Mouse (Mus musculus) layer of hippocampus, postnatal 10 days (tissue): ENCODE data around the gene Cuedc1. TPM values are rescaled to one million over a fixed set of nuclear protein-coding genes. Genes with fewer than 3 reads are reported as not detected.

Experiments used
- DNase-seq, 2 experiments: peaks; one replicate each; pipeline ENCODE4 v3.0.0; 2021; ENCODE audit warnings: low spot score in 2 of 2
- total RNA-seq, 2 experiments: library from RNA; stranded (reverse); gene quantifications; 2 replicates each; pipeline ENCODE4 v1.2.3; 2021

Gene Cuedc1
- total RNA-seq, 2 experiments from 2014 or later = 42.0 to 45.7 TPM

DNA sequence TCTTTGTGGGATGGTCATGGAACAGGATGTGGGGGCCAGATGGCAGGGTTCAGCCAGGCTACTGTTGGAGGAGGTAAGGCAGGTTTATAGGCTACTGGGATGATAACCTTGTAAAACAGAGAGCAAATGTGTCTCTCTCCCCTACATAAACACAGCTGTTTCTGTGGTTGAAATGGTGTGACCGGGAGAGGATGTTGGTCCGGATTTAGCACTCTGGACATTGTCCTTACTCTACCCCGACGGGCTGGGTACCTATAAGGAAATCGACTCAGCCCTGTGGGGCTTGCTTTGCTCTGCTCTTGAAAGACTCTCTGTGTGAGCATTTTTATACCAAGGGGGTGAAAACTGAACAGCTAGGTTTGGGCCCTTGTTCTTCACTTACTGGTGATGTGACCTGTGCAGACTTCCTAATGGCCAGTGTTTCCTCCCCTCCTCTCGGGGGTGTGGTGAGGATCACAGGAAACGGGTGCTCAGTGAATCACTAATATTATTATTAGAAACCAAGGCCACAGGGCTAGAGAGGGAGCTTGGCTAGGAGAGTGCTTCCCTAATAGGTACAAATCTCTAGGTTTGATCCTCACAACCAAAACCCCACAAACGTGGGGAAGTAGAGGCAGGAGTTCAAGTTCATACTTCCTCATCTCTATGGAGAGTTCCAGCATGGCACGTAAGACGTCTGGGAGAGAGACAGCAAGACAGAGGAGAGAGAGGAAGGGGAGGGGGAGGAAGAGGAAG is 19.7 kb downstream of the Cuedc1 start:
- DNase-seq = no peak

DNA sequence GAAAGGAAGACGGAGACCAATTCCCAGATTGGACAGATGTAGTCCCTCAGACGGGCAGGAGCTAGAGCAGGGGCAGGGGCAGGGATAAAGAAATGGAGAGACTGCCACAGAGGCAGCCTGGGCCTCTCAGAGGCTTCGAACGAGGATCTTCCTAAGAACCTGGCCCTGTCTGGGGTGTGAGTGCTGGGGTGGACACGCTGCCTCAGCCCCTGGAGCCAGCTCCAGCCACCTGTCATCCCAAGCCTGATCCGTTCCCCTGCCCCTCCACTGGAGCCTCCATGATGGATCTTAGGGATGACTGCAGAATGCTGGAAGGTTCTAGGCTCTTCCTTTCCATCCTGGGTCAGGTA is 20.2 kb downstream of the Cuedc1 start:
- no peak for DNase-seq

DNA sequence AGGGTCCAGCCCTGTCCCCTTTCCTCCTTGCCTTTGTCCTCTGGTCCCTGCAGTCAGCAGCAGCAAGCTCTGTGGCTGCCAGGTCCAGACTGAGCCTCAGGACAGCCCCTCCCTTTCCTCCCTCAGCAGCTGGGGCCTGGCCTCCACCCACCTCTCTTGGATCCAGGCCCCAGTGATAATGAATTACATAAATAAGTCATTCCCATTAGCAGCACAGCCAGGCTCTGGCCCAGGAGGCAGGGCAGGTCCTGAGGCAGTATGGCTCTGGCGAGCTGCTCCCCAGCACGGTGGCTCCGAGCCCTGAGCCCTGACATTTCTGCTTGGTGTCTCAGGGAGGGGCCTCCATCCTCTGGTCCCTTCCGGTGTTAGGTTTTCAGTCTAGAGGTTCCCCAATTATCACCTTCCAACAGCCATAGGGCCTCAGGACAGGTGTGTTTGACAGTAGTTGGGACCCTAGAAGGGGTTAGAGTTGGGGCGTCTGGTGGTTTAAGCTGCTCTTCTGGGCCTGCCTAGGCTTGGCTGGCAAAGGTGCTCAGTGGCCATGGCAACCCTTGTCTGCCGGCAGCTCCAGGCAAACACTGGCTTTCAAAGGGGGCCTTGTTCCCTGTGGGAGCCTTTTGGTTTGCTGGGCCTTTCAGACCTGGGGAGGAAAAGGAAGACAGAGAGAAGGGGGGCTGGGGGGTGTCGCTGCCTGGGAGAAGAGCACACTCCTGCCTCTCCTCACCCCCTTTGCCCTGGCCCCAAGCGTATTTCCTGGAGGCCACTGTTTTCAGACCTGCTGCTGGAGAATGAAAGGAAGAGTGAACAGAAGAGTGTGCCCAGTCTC is 21.2 kb downstream of the Cuedc1 start:
- DNase-seq = peak; percentile 66 to 75

DNA sequence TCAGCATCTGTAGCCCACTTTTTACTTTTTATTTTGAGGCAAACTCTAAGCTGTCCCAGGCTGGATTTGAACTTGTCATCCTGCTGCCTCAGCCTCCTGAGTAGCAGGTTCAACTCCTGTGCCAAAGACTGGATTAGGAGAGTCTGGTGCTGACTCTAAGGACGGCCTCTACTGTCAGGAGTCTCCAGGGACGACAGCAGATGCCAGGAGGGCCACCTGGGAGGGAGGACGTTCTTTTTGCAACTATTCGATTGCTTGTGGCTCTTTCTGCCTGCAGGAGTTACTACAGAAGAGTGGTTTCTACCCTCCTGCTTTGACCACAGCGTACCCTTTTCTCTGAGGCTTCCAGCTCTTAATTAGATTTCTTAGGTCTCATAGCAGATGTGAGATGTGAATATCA is 24.7 kb downstream of the Cuedc1 start:
- no peak for DNase-seq

DNA sequence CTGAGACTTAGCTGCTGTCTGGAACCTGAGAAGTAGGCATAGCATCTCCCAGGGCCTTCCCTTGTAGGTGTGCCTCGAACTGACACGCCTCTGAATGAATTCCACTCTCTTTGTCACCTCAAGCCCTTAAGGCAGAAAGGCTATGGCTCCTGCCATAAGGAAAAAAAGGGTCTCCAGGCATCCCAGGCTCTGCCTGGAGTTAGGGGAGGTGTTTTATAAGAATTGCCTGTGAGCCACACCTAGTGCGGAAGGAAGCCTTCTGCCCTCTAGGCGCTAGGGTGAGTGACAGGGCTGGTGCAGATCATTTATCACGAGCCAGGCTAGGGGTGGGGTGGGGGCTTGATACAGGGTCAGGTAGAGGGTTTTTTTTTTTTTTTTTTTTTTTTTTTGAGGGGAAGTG is 25.2 kb downstream of the Cuedc1 start:
- no peak for DNase-seq

DNA sequence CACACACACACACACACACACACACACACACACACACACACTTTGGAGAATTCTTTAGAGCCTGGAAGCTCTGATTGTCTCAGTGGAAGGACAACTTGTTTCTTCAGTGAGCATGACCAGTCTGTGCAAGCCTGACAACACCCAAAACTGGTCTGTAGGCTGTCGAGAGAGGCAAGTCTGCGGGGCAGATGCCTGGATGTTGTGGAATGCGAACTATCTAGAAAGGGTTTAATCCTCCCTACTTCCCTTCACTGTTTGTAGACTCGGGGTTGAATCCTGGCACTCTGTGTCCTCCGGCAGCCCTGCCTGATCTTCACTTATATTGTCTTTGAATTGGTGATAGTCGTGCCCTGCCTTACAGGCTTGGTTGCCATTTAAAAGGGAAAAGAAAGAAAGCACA is 25.9 kb downstream of the Cuedc1 start:
- DNase-seq = no peak

DNA sequence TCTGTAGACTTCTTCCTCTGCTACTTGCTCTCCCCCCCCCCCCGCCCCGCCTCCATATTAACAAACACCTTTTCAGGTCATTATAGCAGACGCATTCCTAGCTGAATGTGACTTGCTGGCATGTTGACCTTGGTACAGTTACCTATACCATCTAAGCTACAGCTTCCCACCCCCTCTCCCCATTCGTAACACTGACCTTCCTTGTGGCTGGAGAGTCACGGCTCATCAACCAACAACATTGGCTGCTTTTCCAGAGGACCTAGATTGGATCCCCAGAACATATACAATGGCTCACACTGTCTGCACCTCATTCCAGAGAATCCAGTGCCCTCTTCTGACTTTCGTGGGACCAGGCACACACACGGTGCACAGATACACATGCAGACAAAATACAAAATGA is 27.6 kb downstream of the Cuedc1 start:
- DNase-seq = no peak

DNA sequence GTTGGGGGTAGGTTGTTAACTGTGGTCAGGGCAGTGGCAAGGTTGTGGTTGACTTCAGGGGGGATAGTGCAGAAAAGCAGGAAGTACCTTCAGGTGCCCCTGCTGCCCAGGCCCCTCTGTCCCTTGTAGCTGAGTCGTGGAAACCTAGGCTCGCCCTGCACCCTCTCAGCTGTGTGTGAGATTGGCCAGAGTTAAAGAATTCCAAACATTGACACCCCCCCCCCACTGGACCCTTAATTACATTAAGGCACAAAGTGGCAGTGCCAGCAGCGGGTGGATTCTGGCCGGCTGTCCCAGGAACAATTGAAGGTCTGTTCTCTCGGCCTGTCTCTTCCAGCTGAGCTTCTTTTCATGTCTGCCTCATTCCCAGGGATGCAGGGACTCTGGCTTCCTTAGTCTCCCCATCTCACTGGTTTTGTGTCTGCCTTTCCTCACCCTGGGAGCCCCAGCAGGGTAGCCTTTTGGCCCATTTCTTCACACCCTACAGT is 28.5 kb downstream of the Cuedc1 start:
- DNase-seq = peak in 1 of 2 experiments; percentile 56

DNA sequence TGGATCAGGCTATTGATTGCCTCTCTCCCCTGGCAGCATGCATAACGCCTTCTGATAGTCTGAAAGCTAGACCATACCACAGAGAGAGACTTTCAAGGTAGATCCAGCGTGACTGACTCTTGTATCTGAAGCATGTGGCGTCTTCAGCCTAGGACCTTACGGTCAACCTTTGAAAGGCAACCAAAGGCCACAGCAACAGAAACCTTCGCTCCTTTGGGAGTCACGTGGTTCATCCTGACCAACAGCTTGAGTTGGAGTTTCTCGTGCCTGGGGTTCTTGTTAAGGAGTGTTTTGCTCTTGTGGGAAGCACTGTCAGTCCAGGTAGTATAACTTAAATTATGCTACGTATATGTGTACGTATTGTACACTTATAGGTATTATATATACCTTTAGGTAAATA is 30.6 kb downstream of the Cuedc1 start:
- no peak for DNase-seq

DNA sequence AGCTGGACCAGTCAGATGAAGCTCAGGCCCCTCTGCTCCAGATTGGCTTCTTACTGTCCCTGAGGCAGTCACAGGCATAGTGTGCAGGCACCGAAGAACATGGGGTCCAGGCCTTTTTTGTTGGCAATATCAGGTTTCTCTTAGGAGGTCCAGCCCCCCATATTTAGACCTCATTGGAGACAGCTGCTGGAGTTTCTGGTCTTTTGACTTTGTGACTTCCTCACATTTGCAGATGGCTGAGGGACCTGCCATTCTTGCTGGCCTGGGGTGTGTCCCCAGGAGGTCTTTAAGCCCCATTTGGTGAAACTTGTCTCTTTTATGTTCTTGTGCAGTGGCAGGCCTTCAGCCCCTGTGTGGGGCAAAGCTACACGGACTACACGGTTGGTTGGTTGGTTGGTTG is 31.4 kb downstream of the Cuedc1 start:
- no peak for DNase-seq

DNA sequence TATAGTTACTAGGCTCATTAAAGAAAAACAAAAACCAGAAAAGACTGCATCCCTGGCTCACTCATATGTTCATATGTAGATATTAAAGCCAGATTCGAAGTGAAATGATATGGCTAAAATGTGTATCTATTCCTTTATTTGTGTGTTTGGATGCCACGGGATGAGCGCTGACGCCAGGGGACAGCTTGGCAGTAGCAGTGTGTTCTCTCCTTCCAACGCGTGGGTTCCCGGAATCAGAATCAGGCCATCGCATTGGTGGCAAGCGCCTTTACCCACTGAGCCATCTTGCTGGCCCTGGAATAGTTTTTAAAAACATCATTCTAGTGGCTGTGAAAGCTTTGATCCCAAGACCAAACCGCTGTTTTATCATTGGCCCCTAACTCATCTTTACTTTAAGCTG is 32.1 kb downstream of the Cuedc1 start:
- no peak for DNase-seq

DNA sequence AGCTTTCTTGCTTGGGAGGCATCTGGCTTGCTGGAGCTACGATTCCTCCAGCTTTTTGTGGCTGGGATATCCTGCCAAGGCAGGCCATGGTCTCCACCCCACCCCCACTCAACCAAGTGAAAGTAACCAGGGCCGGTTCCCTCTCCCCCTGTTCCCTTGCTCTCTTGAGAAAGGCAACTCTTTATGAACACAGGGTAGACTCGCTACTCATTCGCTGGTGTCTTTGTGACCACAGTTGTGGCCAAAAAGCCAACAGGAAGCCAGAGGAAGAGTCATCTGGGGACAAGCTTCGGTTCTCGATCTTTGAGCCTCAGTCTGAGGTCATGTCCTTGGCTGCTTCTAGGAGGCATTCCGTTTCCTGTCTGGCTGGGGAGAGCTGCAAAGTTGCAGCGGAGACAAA is 34.0 kb downstream of the Cuedc1 start:
- DNase-seq = peak in 1 of 2 experiments; percentile 55

DNA sequence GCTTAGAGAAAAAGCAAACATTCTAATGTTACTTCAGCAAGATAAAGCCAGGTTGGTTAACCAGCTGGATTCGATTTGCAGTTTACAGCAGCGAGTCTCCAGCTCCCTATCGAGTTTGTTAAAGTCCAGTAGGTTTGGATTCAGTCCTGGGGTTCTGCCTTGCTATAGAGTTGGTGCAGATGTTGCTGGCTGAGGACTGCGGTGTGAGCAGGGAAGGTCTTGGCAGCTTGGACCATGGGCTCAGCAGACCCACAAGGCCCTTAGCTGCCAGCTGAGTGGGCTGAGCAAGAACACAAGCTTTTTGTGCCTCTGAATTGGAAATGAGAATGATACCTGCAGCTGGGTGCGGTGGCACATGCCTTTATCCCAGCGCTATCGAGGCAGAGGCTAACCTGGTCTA is 37.4 kb downstream of the Cuedc1 start:
- no peak for DNase-seq

DNA sequence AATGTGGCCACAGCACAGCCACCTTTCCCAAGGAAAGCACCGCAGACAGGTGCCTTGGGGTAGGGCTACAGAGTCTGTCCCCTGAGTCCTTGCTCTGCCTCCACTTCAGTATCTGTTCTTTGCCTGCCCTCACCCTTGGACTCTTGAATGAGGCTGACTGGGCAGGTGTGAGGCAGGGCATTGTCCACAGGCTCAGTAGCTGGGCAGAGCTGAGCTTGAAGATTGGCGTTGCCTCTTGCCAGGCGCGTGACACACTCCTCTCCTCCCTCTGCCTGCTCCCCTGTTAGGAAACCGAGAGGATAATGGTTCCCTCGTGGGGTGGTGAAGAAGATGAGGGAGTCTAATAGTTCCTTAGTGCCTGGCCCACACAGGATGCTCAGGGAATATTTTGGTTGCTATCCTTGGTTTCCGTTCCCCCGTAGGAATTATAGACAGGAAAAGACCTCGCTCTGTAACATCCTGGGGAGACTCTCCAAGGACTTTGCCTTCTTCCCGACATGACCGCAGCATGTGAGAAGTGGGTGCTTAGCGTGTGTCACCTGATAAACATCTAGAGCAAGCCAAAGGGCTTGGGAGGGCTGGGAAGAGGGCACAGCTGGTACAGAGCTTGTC is 40.1 kb downstream of the Cuedc1 start:
- DNase-seq = no peak

DNA sequence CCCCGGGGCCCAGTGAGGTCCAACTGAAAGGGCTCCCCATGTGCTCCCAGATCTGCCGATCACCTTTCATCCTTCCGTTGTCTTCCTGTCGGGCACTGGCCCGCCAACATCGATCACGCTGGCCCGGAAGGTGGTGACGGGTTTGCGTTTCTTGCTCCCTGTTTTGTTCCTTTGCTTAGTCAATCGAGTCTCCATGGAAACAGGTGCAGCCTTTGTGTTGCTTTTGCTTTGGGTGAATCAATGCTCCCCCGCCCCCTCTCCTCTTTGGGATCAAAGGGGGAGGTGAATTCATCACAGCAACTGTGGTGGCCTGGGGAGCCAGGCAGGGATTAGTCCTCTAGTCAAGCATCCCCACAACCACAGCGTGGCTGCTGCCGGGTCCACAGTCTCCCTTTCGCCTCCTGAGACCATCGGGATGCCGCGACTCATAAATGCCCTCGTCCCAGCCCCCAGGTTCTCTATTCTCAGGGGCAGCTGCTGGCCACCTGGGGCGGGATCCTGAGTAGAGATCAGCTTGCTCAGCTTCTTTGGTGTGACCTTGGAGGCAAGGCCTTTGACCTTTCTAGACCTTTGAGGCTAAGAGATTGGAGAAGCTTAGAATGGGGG is 41.5 kb downstream of the Cuedc1 start:
- peak; percentile 46 to 57 for DNase-seq

DNA sequence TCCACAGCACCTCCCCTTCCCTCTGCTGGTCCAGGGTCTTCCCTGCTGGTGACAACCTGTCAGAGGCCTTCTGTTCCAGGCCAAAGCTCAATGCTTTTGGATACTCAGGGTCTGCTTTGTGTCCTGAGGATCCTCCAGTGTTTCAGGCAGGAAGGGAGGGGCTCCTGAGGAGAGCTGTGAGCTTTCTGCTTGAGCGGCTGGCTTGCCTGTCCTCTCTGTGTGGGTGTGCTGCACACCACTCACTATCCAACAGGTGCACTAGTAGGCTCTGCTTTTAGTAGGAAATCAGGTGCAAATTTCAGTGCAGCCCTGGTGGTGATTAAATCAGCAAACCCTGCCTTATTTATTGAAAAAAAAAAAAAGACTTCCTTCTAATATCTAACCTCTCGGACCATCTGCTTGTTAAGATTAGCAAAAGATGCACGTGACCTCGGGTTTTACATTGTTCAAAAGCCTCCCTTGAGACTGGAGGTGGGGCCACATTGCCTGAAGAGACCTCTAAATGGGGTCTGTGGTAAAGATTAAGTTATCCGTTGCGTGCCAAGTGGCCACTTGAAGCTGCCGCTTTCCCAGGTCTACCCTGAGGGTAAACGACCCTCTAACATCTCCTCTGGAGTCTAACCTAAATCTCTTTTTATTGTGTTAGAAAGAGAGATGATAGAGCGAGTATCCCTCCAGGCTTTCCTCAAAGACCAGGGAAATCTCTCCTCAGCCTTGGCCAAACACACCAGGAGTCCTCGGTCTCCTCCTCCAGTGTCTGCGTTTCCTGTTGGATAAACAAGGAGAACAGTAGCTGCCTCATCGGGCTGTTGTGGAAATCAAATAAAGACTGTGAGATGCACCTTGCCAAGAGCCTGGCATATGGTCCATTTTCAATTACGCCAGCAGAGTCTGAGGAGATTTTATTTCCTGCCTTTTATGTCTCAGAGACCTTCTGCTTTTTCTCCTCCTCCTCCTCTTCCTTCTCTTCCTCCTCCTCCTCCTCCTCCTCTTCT is 42.5 kb downstream of the Cuedc1 start:
- no peak for DNase-seq

DNA sequence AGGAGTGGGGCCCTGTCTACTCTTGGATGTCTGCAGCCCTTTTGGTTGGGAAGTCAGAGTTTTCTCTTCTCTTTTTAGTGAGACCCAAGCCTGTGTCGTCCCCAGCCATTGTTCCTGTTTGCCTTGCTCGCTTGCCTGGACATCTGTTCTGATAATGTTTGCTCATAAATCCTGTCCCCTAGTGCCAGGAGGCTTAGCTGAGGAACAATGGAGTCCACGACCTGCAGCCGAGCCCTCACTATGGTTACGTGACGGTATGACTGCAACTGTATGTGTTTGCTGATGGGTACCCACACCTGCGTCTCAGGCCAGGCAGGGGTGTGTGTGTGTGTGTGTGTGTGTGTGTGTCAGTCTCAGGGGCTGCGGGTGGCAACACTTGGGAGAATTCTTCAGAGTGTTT is 44.5 kb downstream of the Cuedc1 start:
- no peak for DNase-seq

DNA sequence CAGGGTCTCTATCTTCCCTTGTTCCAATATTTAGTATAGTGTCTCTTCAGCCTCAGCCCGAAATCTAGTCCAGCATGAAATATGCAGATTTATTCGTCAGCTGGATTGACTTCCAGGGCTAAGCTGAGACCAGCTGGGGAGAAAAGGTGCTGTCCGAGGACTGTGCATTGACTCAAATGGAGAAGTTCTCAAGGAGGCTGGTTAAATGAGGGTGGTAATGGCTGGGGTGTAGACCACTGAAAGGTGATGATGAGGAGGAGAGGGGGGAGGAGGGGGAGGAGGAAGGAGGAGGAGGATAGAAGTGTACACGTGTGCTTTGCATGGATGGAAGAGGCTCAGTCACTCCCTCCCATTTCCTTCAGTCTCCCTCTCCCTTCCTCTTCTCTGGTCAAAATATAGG is 46.2 kb downstream of the Cuedc1 start:
- no peak for DNase-seq

DNA sequence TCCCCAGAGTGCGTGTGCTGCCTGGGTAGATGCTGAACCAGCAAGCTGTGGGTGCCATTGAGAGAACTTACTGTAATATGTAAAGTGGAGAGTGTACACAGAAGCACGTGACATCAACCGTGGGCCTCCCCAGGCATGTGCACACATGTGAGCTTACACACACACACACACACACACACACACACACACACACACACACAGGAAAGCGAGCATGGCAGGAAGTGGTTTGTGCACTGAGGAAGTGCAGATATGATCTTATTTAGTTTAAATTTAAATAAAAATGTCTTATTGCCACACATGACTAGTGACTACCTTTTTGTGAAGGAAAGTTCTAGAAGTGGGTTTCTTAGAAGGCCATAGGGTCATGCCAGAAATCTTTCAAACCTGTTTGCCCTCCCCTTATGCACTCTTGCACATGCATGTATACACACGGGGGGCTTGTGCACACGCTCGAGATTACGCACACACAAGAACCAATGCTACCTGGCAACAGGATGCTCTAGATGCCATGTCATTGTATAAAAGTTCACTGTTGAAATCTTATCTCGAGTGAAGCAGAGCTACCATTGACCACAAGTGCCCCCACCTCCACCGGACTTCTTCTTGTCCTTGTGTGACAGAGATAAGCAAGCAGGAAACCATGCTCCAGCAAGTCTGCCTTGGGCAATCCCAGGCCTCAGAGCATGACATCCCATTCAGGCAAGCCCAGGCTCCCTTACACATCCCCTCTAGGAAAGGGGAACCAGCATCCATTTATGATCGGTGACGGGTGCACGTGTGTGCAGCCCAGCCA is 47.6 kb downstream of the Cuedc1 start:
- DNase-seq = no peak
